Mouse (Mus musculus) frontal cortex, postnatal 14 days (tissue): ENCODE data around the gene Tns1.
A peak's percentile ranks its signal among the peaks of the same experiment; 100 is the strongest.

ENCODE experiments used
- DNase-seq, 2 experiments: peaks; one replicate each; pipeline ENCODE4 v3.0.0; 2022; ENCODE audit warnings: low spot score in 2 of 2

Tns1 gene

GRCm38 (mm10) chr1:74121821-74122576, 2.2 kb downstream of the Tns1 start:
- peak in 1 of 2 experiments; percentile 43 for DNase-seq

DNA sequence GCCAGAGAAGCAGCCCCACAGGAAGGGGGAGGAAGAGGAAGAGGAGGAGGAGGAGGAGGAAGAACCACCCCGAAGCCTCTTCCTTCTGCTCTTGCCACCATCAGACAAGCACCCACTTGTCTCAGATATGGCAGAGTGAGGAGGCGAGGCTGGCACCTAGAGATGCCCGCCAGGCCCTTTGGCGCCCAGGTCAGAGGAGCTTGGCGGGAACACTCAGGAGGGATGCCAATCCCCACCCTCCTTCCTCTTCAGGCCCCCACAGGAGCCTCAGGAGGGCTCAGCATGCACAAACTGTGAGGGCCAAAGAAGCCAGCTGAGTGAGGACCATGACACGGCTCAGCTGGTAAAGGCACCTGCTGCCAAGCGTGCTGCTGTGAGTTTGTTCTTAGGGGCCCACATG, 3.1 kb downstream of the Tns1 start:
- DNase-seq = no peak

GRCm38 (mm10) chr1:74119115-74119514, 5.1 kb downstream of the Tns1 start:
- DNase-seq = no peak

- no peak for DNase-seq
Measured at GRCm38 (mm10) chr1:74117876-74118275, 6.4 kb downstream of the Tns1 start.

GRCm38 (mm10) chr1:74113071-74113470, 11.2 kb downstream of the Tns1 start:
- no peak for DNase-seq

DNA sequence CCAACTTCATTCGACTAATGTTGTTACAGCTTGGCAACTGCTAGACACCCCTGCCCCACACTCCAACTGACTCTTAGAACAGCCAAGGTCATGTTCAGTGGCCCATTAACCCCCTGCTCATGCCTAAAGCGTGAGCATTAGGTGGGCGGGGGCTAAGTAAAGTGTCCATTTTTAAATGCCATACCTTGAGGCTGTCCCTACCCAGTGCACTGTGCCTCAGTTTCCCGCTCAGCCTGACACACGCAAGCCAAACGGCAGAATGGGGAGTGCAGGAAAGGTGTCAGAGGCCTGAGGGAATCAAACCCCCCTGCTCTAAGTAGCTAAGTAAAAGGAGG, 12.6 kb downstream of the Tns1 start:
- no peak for DNase-seq

DNA sequence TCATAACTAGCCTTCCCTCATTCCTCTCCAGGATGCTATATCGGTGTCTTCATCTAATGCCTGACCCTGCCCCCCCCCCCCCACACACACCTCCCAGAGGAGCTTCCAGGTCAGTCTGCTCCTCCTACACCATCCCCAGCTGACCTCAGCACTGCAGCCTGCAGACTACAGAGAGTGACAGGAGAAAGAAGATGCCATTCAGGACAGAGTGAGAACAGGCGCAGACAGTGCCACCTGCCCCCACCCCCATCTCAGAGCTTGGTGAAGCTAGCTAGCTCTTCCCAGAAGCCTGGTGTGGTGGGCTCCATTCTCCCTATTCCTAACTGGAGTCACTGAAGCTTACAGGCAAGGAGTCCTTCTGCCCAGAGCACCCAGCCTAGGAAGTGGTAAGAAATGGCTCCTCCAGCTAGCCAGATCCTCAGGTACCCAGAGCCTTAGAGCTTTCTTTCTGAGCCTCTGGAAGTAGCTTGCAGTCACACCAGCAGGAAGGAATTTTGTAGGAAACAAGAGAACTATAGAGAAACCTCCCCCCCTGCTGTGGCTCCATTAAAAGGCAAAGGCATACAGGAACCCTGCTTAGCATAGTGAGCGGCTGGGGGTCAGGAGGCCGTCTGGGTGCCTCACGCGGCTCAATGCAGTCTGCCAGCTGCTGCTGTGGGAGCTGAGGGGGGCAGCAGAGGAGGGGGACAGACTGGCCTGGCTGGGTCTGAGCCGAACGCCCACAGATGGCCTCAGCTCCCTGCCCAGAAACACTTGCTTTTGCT, 13.1 kb downstream of the Tns1 start:
- DNase-seq = no peak

DNA sequence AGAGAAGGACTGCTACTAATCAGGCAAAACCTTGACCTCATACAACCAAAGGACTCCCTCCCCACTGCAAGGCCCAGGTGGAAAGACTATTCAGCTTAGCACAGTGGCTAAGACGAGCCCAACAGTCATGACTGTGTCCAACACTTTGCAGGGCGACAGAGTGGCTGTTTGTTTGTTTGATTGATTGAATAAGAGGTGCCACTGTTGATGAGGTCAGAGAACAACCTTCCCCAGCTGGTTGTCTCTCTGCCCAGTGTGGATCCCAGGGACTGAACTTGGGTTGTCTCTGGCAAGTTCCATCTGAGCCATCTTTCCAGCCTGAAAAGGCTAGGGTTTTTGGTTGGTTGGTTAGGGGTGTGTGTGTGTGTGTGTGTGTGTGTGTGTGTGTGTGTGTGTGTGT, 14.6 kb downstream of the Tns1 start:
- DNase-seq = no peak

DNA sequence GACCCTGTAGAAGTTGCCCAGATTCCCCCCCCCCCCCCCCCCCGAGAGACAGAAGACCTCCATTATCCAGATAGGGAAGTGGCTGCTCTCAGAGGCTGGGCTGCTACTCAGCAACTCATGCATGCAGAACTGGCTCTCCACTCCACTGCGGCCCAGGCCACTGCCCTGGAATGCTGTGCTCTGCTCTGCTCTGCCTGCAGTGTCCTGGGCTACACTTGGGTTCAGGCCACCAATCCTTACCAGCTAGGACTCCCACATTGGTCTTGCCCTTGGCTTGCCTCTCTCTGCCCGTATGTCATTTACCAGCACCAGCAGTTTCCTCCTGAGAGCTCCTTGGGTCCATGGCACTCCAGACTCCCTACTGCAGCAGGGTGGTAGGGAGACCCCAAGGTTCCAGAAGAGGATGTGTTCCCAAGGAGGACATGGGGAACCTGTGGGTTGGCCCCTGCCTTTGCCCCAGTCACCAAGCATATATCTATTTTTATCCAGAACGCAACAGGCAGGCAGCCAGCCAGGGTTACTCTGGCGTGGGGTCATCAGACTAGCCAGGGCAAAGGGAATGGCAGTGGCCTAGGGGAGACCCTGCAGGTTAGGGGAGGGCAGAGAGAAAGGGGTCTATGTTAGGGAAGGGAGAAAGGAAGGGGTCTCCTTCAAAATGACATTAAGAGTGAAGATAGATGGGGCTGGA, 16.2 kb downstream of the Tns1 start:
- DNase-seq = no peak

DNA sequence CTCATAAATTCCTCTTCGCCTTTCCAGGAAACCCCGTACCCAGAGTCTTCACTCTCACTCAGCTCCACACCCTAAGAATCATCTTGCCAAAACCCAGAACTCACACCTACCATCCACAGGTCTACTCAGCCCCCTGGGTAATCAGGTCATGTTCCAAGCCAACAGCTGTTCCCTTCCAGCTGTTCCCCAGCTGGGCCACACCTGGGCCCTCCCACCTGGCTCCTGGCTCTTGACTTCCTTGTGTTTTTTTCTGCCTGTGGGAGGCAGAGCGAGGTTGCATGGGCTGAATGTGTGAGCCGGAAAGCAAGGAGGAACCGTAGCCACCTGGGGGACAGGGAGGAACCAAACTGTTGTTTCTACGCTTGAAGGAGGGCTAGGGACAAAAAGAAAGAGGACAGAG, 18.0 kb downstream of the Tns1 start:
- DNase-seq = no peak

- no peak for DNase-seq
Measured at GRCm38 (mm10) chr1:74105660-74106059, 18.6 kb downstream of the Tns1 start.

- no peak for DNase-seq
Measured at GRCm38 (mm10) chr1:74103654-74104353, 20.4 kb downstream of the Tns1 start.

DNA sequence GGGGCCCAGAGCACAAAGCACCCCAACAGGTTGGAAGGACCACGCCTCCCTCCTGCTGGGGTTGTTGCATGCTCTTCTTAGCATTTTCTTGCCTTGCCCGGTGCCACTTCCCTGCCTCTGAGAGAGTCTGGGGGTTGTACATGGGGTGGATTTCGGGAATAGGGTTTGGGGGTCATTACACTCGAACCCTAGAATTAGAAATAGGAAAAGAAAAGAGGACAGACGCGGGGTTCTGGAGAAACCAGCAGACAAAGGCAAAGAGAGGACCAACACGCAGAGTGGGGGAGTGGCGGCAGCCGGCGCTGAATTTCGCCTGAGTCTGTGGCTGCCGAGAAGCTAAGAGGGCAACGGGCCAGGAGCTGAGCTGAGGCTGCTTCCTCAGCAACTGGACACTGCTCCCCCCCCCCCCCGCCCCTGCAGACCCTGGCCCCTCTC, 25.2 kb downstream of the Tns1 start:
- DNase-seq = no peak

GRCm38 (mm10) chr1:74098004-74099000, 25.9 kb downstream of the Tns1 start:
- DNase-seq = peak in 1 of 2 experiments; percentile 49

- no peak for DNase-seq
Measured at GRCm38 (mm10) chr1:74095728-74096127, 28.5 kb downstream of the Tns1 start.

GRCm38 (mm10) chr1:74095296-74095695, 29.0 kb downstream of the Tns1 start:
- no peak for DNase-seq

DNA sequence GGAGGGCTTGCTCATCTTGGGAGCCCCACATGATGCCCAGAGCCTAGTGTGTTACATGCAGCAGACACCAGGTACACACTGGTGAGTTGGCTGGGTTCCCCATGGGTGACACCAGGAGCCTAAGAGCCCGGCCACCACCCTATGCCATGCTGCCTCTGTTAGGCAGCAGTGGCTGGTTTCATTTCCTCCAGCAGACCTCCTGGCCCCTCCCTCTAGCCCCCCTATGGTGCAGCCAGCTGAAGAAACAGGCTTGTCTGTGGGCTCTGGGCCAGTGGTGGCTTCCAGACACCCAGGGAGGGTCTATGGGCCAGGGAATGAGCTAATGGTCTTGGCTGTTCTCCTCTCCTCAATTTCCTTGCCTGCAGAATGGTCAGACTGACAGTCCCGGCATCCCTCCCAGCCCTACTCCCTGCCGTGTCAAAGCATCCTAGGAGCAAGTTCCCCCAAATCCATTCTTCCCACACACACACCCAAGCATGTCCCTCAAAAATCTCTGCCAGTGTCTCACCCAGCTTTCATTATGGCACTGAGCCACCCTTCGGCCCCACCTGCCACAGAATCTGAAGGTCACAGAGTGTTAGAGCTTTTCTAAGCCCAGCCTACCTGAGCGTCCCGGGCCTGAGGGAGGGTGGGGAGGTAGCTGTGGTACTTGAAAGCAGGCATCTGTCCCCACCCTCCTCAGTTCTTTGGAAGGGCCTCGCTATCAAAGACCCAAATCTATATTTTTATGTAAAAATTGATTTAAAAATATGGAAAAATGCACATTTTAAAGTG, 29.6 kb downstream of the Tns1 start:
- DNase-seq = peak in 1 of 2 experiments; percentile 46

DNA sequence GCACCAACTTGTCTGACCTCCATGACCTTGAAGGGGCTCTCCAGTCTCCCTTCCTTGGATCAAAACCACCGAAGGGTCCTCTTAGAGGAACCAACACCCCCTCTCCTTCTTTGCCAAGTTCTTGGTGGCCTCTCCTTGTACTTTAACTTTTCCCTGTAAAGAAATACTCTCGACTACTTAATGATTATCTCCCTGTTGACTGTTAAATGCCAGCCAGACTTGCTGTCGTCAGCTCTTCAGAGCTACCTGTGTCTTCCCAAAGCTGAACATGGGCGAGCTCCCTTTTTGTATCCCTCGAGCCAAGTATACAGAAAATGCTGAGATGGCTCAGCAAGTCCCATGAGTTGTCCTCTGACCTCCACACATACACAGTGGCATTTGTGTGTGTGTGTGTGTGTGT, 30.8 kb downstream of the Tns1 start:
- DNase-seq = no peak

GRCm38 (mm10) chr1:74092242-74092641, 32.0 kb downstream of the Tns1 start:
- no peak for DNase-seq

DNA sequence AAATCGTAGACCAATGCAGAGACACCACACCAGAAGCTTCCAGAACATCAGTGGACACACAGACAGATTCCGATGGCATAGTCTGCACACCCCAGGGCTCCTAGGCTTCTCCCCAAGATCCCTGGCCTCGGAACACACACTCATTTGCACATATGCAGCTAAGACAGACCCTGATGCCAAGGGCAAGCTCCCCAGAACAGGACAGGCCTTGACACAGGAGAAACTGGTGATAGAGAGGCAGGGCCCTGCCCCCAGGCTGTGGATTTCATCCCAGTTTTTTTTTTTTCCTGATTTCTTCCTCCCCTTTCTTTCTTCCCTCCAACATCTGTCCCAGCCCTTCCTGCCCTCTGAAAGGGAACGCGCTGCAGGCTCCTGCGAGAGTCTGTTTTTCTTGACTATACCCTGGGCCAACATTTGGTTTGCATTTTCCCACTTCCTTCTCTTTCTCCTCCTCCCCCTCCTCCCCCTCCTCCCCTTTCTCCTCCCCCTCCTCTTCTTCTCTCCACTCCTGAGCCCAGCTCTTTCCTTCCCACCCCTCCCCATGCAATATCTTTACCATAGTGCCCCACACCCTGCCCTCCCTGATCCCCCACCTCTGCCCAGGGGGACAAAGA, 32.5 kb downstream of the Tns1 start:
- no peak for DNase-seq
